Mouse (Mus musculus): ENCODE data around the gene Crat. TPM values are rescaled to one million over a fixed set of nuclear protein-coding genes. Genes with fewer than 3 reads are reported as not detected.
A peak's percentile ranks its signal among the peaks of the same experiment; 100 is the strongest.

Gene Crat
- total and polyA plus RNA-seq, 2 experiments from 2014 or later = 27.6 to 51.5 TPM

DNA sequence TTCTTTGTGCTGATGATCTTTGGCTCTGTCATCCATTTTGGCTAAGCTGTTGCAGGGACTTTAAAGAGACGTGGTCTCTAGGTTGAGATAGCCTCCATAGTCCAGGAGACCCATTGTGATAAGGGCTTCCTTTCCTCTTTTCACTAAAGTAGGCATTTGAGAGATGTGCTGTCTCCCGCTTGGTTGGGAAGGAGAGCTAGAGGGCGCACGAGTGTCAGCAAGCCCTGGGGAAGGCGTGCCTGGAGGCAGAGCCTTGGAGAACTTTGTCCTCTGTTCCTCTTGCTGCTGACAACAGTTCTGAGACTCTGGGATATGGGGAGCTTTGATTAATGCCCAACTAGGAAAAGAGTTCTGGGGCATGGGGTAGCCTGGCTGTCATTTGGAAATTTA is 20.5 kb upstream of the Crat start:
- no peaks in the 10 kb centered on the region for H3K27me3 ChIP-seq (ENCODE audit: insufficient read depth, low read length)
- H3K9me3 ChIP-seq (ENCODE audit: low read length) = no peaks in the 10 kb centered on the region
- 76% methylated on average over 5 of the region's 5 CpGs for WGBS
- H3K4me2 ChIP-seq (ENCODE audit: low read depth, low read length) = no peak overlapping the region
- no peak for TF ChIP-seq CTCF (IDR thresholded peaks at IDR 0.05; ENCODE audit: low read depth)
- no peak overlapping the region for H3K4me3 ChIP-seq (ENCODE audit: low read length)
- ATAC-seq = 0 out of 2 replicates have a peak, but pooled peaks have one; percentile 19
- no peak overlapping the region for H3K9ac ChIP-seq (replicated peaks; ENCODE audit: low read length)
- no peak overlapping the region for H3K27ac ChIP-seq
- DNase-seq (ENCODE audit: low spot score) = no peak
- H3K36me3 ChIP-seq (ENCODE audit: insufficient read depth, low read length) = peaks cover 45% of the 10 kb centered on the region
- H3K4me1 ChIP-seq (ENCODE audit: insufficient read depth, low read length) = peaks cover 4% of the 10 kb centered on the region; the same call in 1 of the 2 replicates

DNA sequence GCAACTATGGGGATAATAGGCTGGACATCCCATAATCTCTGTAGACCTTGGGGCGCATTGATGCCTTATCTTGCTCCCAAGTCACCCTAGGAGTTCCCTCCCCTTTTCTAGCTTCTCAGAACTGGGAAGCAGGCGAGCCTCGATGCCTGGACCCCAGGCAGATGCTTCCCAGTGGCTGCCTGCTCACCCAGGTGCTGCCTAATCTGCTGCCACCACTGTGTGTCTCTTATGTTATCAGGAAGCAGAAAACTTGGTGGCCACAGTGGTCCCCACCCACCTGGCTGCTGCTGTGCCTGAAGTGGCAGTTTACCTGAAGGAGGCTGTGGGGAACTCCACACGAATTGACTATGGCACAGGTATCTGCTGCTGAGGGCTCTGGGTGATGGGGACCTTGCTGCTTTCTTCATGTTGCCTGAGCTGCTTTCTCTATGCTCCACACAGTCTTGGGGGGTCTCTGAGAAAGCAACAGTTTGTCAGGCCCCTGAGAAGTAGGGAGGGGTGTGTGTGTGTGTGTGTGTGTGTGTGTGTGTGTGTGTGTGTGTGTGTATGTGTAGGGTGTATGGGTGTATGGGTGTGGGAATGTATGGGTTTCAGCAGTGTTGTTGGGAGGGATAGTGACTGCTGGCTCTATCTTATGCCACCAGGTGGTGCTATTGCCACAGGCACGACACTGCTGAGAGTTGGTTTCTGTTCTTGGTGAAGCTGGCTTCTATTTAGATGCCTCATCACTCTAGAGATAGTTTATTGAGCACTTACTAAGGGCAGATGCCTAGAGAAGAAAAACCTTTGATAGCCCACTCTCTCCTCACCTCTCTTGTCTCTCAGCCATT is 19.9 kb upstream of the Crat start:
- TF ChIP-seq CTCF (IDR thresholded peaks at IDR 0.05; ENCODE audit: low read depth) = peak; percentile 96
- WGBS = 47% methylated on average over 5 of the region's 5 CpGs
- Histone ChIP-seq H3K27me3 (ENCODE audit: insufficient read depth, low read length) (no peaks in the 10 kb centered on the region), H3K4me2 (ENCODE audit: low read depth, low read length) (no peak overlapping the region), H3K4me1 (ENCODE audit: insufficient read depth, low read length) (0 out of 2 replicates have a peak, but pooled peaks cover under 1% of the 10 kb centered on the region), H3K27ac (no peak overlapping the region), H3K36me3 (ENCODE audit: insufficient read depth, low read length) (peaks cover 49% of the 10 kb centered on the region), H3K4me3 (ENCODE audit: low read length) (no peak overlapping the region), H3K9me3 (ENCODE audit: low read length) (no peaks in the 10 kb centered on the region), H3K9ac (replicated peaks; ENCODE audit: low read length) (no peak overlapping the region)
- peak; percentile 79 for ATAC-seq
- peak; percentile 87 for DNase-seq (ENCODE audit: low spot score)

DNA sequence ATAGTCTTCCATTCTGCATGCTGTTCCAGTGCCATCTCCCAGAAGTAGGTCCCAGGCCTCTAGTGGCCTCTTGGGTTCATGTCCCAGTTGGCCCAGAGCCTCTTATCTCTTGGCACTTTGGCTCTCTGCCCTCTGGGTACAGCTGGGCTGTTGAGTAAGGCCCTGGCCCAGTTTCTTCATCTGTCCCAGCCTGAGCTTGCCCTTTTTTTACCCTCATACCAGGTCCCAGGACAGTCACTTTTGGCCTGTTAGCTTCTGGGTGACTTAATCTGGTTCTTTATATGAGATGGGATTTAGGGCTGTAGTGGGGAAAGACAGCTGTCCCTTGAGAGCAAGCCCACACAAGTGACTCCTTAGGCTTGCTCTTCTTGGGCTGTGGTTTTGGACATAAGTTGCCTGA is 13.5 kb upstream of the Crat start:
- no peaks in the 10 kb centered on the region for H3K9me3 ChIP-seq (ENCODE audit: low read length)
- no peak overlapping the region for H3K9ac ChIP-seq (replicated peaks; ENCODE audit: low read length)
- TF ChIP-seq CTCF (IDR thresholded peaks at IDR 0.05; ENCODE audit: low read depth) = no peak
- ATAC-seq (no peak), DNase-seq (ENCODE audit: low spot score) (no peak)
- no peak overlapping the region for H3K4me2 ChIP-seq (ENCODE audit: low read depth, low read length)
- no peaks in the 10 kb centered on the region for H3K4me1 ChIP-seq (ENCODE audit: insufficient read depth, low read length)
- H3K4me3 ChIP-seq (ENCODE audit: low read length) = no peak overlapping the region
- H3K27ac ChIP-seq = no peak overlapping the region
- peaks cover 60% of the 10 kb centered on the region for H3K36me3 ChIP-seq (ENCODE audit: insufficient read depth, low read length)
- H3K27me3 ChIP-seq (ENCODE audit: insufficient read depth, low read length) = no peaks in the 10 kb centered on the region

DNA sequence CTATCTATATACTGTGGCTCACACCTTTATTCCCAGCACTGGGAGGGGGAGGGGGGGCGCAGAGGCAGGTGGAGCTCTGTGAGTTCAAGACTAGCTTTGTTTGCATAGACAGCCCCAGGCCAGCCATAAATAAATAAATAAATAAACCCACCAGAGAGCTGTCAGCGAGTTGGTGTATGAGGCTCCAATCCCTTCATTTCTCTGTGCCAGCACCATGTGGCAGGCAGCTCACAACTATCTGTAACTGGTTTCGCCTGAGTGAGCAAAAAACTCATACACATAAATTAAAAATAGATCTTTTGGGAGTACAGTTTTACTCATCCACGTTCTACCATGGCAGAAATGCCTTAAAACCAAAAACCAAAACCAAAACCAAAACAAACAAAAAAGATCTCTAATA is 5.8 kb upstream of the Crat start:
- DNase-seq (ENCODE audit: low spot score) = no peak
- H3K4me2 ChIP-seq (ENCODE audit: low read depth, low read length) = no peak overlapping the region
- WGBS = 67% methylated on average over 4 of the region's 4 CpGs
- H3K27ac ChIP-seq = no peak overlapping the region
- H3K27me3 ChIP-seq (ENCODE audit: insufficient read depth, low read length) = no peaks in the 10 kb centered on the region
- peaks cover 13% of the 10 kb centered on the region for H3K4me1 ChIP-seq (ENCODE audit: insufficient read depth, low read length)
- H3K9ac ChIP-seq (replicated peaks; ENCODE audit: low read length) = no peak overlapping the region
- no peak for TF ChIP-seq CTCF (IDR thresholded peaks at IDR 0.05; ENCODE audit: low read depth)
- H3K4me3 ChIP-seq (ENCODE audit: low read length) = no peak overlapping the region
- peaks cover 4% of the 10 kb centered on the region; the same call in 1 of the 2 replicates for H3K36me3 ChIP-seq (ENCODE audit: insufficient read depth, low read length)
- H3K9me3 ChIP-seq (ENCODE audit: low read length) = no peaks in the 10 kb centered on the region
- no peak for ATAC-seq

DNA sequence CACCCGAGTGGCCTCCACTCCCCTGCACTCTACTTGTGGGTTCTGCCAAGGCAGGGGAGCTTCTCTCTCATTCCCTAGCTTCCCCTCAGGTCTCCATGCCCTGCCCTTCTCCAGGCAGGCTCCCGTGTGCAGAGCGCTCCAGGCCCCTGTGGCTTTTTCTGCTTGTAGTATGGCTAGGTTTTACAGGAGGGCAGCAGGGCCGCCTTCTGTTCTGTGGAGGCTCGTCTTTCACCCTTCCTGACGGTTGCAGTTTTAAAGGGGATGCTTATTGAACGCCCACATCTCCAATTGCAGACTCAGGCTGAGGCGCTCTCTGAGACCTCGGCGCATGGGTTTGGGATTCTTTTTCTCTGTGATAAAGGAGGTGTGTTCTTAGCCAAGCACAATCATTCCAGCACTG is 3.5 kb upstream of the Crat start:
- 0 out of 2 replicates have a peak overlapping the region, but pooled peaks have one; percentile 13 for H3K9ac ChIP-seq (replicated peaks; ENCODE audit: low read length)
- no peaks in the 10 kb centered on the region for H3K36me3 ChIP-seq (ENCODE audit: insufficient read depth, low read length)
- H3K27ac ChIP-seq = peak overlapping the region; percentile 58; the same call in 1 of the 2 replicates
- H3K27me3 ChIP-seq (ENCODE audit: insufficient read depth, low read length) = no peaks in the 10 kb centered on the region
- DNase-seq (ENCODE audit: low spot score) = no peak
- H3K4me3 ChIP-seq (ENCODE audit: low read length) = no peak overlapping the region
- no peaks in the 10 kb centered on the region for H3K9me3 ChIP-seq (ENCODE audit: low read length)
- H3K4me1 ChIP-seq (ENCODE audit: insufficient read depth, low read length) = peaks cover 18% of the 10 kb centered on the region
- ATAC-seq = no peak
- no peak for TF ChIP-seq CTCF (IDR thresholded peaks at IDR 0.05; ENCODE audit: low read depth)
- WGBS = 32% methylated on average over 10 of the region's 10 CpGs
- H3K4me2 ChIP-seq (ENCODE audit: low read depth, low read length) = peak overlapping the region; percentile 37

DNA sequence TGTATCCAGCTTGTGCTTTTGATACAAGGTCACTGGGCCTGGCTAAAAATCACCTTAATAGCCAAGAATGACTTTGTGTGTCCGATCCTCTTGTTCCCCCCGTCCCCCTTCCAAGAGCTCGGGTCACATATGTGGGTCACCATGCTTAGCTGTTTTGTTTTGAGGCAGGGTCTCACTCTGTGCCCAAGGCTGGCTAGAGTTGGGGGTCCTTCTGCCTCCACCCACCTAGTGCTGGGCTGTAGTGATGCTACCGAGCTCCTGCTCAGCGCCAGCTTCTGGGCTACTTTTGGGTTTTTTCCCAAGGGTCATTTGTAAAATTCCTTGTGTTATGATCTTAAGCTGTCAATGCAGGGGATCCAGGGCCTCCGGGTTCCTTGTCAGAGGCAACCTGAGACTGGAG is 2.6 kb upstream of the Crat start:
- TF ChIP-seq CTCF (IDR thresholded peaks at IDR 0.05; ENCODE audit: low read depth) = no peak
- peak overlapping the region; percentile 37 for H3K4me2 ChIP-seq (ENCODE audit: low read depth, low read length)
- H3K27me3 ChIP-seq (ENCODE audit: insufficient read depth, low read length) = no peaks in the 10 kb centered on the region
- DNase-seq (ENCODE audit: low spot score) (no peak), ATAC-seq (no peak)
- no peak overlapping the region for H3K4me3 ChIP-seq (ENCODE audit: low read length)
- H3K9ac ChIP-seq (replicated peaks; ENCODE audit: low read length) = peak overlapping the region; percentile 28; the same call in 1 of the 2 replicates
- H3K9me3 ChIP-seq (ENCODE audit: low read length) = no peaks in the 10 kb centered on the region
- H3K36me3 ChIP-seq (ENCODE audit: insufficient read depth, low read length) = no peaks in the 10 kb centered on the region
- H3K27ac ChIP-seq = no peak overlapping the region
- WGBS = 70% methylated on average over 6 of the region's 6 CpGs
- H3K4me1 ChIP-seq (ENCODE audit: insufficient read depth, low read length) = peaks cover 18% of the 10 kb centered on the region
